Mouse (Mus musculus) mouse trophoblast stem cell (cell line): ENCODE measurements around the gene Pbx1.

Experiments used
- in situ Hi-C, 2 experiments: fragments of 300-500 bp; cut with MseI, MboI; formaldehyde crosslinking; loops; 2 replicates in 1 of 2; 3 replicates in 1 of 2; pipeline ENCODE4 v1.15.1; 2025

The Pbx1 gene

DNA sequence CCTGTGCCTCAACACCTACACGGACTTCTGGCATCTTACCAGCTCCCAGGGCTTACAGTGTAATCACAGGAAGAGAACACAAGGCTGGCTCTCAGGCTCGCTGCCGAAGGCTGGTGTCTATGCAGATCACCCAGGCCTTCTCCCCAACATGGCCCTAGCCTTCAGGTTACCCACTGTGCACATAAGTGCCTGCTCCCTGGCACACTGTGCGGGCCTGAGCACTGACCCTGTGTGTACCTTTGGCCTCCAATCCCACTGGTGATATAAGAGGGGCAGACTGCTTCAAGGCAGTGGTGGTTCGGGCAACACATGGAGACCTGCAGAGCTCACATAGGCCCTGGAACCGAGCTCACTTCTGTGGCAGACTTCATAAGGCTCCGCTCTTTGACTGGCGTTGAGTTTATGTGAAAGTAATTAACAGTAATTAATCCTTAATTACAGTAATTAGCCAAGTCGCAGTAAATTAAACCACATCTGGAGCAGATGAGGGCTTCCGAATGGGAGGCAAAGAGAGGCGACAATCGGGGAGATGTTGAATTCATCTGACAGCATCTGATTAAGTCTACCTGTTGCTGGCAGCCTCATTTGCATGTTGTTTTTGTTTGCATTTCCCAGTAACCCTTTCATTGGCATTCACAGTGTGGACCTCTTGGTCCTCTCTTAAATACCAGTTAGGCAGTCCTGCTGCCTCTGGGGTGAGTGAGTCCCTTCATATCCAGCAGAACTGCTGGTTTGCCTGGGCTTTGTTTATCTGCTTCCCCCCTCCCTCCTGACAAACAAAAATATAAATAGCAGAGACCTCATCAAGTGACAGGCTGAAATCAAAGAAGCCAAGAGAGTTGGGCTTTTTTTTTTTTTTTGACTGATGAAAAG lies 163.1 kb downstream of the Pbx1 start:
- in situ Hi-C loops = no loop called here

GRCm38 (mm10) chr1:168268224-168268623 lies 163.8 kb downstream of the Pbx1 start:
- in situ Hi-C loops = no loop called here

DNA sequence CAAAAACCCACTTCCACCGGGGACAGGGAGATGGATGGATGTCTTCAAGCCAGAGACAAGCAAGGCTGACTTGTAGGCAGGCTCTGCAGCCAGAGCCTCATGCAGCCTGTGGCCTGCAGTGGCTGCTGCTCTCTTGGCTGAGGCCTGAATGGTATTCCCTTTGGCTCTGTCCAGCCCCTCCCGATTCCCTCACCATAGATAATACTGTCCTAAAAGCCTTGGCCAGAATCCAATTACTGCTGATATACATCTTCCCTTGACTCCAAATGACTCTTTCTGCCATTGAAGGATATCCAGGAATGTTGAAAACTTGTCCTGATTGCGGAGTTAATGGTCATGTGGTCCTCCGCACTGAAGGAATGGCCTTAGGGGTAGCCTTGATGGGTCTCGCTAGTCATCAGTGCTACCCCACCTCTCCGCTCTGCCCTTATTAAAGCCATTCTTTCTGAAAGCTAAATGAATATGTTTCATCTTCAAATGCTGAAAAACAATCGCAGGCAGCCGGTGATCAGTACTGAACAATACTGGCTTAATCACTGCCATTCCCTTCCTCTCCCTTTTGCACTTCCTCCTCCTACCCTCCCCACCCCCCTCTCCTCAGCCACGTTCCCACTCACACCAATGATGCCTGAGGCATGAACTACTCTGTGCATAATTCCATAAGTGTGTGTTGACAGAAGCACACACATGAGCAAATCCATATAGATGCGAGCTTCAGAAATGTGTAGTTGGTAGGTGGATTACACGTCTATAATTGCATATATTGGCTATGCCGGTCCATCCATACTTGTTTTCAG lies 166.3 kb downstream of the Pbx1 start:
- in situ Hi-C loops = no loop called here

DNA sequence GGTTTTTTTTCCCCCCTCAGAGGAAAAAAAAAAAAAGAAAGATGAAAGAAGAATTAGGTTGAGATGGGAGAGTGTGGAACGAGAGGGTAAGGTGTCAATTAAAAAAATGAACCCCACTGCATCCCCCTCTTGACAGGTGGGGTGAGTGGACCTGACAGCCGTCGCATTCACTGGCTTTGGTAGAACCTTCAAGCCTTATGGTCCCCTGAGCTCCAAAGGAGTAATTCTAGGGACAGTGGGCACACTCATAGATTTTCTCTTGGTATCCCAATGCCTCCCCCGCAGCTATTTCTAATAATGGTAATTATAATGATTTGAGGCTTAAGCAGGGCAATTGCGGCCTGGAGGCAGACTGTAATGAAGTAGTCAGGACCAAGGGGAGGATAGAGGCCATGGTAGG lies 167.0 kb downstream of the Pbx1 start:
- in situ Hi-C loops = no loop called here

DNA sequence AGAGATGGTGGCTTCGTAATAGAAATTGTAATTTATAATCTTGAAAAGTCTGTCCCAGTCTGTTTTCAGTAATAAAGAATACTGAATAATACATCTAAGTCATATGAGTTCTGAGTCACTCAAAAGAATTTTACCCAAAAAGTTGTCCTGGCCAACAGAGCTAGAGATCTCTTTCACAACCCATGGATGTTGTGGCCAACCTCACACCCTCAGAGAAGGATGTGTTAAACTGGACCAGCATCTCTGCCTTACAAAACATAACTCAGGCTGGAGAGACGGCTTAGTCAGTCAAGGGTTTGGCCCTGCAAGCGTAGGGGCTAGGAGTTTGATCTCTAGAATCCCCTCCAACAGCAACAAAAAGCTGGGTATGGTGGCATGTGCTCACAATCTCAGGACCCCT lies 171.7 kb downstream of the Pbx1 start:
- in situ Hi-C loops = no loop called here

- in situ Hi-C loops = no loop called here
Measured at GRCm38 (mm10) chr1:168258856-168259255, 173.2 kb downstream of the Pbx1 start.

- in situ Hi-C loops = no loop called here
Measured at GRCm38 (mm10) chr1:168255347-168255908, 176.6 kb downstream of the Pbx1 start.

GRCm38 (mm10) chr1:168246968-168247724 lies 184.9 kb downstream of the Pbx1 start:
- in situ Hi-C loops = no loop called here

GRCm38 (mm10) chr1:168245539-168245938 lies 186.5 kb downstream of the Pbx1 start:
- in situ Hi-C loops = no loop called here

- in situ Hi-C loops = no loop called here
Measured at GRCm38 (mm10) chr1:168243759-168244158, 188.3 kb downstream of the Pbx1 start.

DNA sequence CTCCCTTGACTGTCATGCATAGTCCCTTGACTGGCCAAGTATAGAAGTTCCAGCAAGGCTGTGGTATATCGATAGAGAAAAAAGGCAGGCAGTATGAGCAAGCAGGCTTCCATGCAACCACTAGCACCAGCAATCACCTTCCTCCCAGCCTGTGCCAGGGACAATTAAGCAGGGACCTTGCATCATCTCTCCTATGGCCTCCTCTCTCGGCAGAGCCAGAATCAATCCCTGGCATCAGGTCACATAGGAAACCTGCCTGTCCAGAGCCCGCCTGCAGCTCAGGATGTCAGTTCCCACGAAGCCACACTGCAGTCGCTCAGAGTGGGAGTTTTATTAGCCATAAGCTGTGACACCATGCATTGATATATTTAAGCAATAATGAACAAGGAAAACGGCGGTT lies 189.0 kb downstream of the Pbx1 start:
- in situ Hi-C loops = no loop called here

GRCm38 (mm10) chr1:168241316-168241715 lies 190.8 kb downstream of the Pbx1 start:
- in situ Hi-C loops = no loop called here

- in situ Hi-C loops = no loop called here
Measured at GRCm38 (mm10) chr1:168240846-168241245, 191.2 kb downstream of the Pbx1 start.

GRCm38 (mm10) chr1:168240386-168240785 lies 191.7 kb downstream of the Pbx1 start:
- in situ Hi-C loops = no loop called here

DNA sequence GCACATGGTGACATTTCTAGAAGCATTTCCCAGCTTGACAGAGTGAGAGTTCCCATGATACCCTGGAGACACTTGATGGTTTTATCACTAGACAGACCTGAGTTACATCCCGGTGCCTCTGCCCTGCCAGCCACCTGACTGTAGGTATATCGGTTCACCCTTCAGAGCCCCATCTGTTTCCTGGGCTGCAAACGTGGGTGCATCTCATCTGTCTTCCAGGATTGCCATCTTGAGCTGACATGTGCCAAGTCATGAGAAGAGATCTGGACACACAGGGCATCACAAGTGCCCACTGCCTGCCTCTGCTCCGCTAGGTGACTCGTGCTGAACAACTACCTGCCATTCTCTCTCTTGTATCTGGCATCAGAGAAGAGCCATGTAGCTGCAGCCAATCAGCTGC lies 196.0 kb downstream of the Pbx1 start:
- in situ Hi-C loops = no loop called here

GRCm38 (mm10) chr1:168234355-168234754 lies 197.7 kb downstream of the Pbx1 start:
- in situ Hi-C loops = no loop called here

DNA sequence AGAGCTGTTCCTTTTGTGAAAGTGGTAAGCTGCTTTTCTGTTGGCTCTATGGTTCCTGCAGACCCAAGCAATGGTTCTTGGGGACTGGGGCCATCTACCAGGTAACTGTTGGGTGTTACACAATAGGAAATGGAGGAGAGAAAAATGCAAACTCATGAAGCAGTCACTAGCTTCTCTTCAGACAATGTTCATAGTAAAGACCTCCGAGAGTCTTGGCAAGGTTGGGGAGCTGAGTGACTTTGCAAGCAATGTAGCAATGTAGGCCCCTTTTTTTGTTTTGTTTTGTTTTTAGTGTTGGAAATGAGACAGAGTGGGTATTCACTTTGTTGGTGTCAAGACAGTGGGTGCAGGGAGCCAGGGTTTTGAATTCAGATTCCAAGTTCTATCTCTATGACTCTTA lies 198.9 kb downstream of the Pbx1 start:
- in situ Hi-C loops = no loop called here

DNA sequence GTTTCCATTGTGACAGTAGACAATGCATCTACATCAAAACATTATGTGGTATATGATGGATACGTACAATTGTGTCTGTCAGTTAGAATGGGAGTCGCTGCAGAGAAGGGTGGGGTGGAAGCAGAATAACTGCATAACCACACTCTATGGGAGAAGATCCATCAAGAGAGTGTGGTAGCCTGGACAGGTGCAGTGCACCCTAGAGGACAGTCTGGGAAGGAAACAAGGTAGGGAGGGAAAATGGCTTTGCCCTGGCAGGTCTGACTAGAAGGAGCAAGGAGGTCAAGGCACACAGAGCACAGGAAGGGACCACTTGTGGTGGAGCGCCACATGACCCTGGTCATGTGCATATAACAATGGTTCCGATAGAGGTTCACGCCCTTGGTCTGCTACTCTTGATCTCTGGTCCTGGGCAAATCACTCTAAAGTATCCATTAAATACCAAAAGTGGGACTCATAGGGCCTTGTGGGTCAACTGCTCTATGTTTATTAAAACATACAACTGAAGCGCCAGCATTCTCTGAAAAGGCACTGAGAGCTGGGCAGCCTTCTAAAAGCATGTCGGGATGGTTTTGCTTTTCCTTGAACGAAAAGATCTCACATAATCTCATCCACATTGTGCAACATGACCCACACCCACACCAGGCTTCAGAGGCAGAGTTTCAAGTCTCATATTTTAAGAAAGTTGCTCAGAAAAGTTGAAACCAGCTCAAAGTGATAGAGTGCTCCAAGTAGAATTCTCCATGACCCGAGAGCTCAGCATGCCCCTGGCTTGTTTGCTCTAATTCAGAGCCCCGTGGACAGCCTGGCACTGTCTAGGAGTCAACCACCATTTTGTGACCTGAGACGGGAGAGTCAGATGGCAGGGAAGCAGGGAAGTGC lies 200.3 kb downstream of the Pbx1 start:
- in situ Hi-C loops = no loop called here

GRCm38 (mm10) chr1:168230858-168231257 lies 201.2 kb downstream of the Pbx1 start:
- in situ Hi-C loops = no loop called here

DNA sequence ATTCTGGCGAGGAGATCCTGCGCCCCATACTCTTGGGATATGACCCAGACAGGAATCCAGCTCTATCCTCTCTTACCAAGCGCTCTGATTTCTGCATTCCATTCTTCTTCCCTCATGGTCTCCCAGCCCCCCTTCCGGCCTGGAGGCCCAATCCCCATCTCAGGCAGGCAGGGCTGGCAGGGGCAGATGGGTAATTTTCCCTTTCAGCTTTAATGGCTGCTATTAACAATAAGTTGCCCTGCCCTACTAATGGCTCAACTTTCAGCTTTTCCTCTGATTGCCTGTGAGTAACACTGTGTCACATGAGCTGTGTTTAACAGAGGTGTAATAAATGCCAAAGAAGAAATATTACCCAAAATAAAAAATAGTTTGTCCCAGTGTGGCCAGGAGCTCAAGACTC lies 201.9 kb downstream of the Pbx1 start:
- in situ Hi-C loops = no loop called here
